Mouse (Mus musculus): ENCODE measurements around the gene Vmn2r86. TPM values are rescaled to one million over a fixed set of nuclear protein-coding genes. Genes with fewer than 3 reads are reported as not detected.
"Not testable (repeated sequence)": the region's sequence is repeated elsewhere in the genome, so short reads cannot be mapped to it uniquely, and the experiment has no call there.

Gene Vmn2r86
- polyA plus RNA-seq, 1 experiment from 2014 or later = not detected

DNA sequence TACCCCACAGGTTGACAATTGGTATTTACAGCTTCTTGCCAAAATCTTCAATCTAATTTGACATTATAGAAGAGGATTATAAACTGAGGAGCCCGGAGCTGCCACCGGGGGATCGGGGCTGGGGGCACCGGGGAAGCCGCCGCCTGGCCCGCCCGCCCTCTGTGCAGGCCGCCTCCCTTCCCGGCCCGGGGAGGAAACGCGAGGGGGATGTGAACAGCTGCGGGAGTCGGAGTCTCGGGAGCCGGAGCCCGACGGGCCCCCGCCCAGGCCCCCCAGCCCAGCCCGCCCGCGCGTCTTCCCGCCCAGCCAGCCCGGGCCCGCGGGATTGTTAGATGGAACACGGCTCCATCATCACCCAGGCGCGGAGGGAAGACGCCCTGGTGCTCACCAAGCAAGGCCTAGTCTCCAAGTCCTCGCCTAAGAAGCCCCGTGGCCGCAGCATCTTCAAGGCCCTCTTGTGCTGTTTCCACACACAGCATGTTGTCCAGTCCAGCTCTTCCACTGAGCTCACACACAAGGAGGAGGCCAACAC is 43.6 kb downstream of the Vmn2r86 start:
- not testable (repeated sequence) for H3K4me2 ChIP-seq (replicated peaks; ENCODE audit: low read depth, low read length); H3K27me3 ChIP-seq (ENCODE audit: insufficient read depth, low read length); H3K4me3 ChIP-seq (ENCODE audit: low read length); H3K36me3 ChIP-seq (ENCODE audit: insufficient read depth, low read length); H3K4me1 ChIP-seq (ENCODE audit: insufficient read depth, low read length); H3K9ac ChIP-seq (replicated peaks; ENCODE audit: low read length); H3K9me3 ChIP-seq (ENCODE audit: low read length); H3K27ac ChIP-seq (ENCODE audit: low read length)
- peak; percentile 57; the same call in 1 of the 2 replicates for ATAC-seq (ENCODE audit: low FRiP score, low TSS enrichment)
- 71% methylated on average over 19 of the region's 35 CpGs for WGBS

DNA sequence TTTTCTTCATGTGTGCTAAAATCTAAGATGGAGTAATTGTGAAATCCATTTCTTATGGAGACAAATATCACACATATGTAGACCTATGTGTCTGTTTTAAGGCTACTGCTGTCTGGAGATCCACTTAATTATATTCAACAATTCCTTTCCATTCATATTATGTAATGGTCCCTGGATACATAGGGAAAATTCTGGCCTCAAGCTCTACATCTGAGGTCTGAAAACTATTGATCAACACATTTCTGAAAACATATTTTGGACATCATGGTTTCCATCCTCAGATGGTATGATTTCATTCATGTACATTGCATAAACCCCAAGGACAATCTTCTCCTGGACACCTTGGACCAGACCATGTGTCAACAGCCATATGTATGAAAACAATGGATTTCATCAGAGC is 61.6 kb downstream of the Vmn2r86 start, which contains the start of gene Vmn2r84:
Gene Vmn2r84 (minus strand): TSS at position 101 of the 400 bp plus-strand sequence.
- no peak within 1 kb of the TSS for H3K27ac ChIP-seq (ENCODE audit: low read length)
- ATAC-seq (ENCODE audit: low FRiP score, low TSS enrichment) = no peak
- no peaks in the 10 kb centered on the region for H3K4me1 ChIP-seq (ENCODE audit: insufficient read depth, low read length)
- no peak within 1 kb of the TSS for H3K4me3 ChIP-seq (ENCODE audit: low read length)
- no peaks in the 10 kb centered on the region for H3K27me3 ChIP-seq (ENCODE audit: insufficient read depth, low read length)
- H3K36me3 ChIP-seq (ENCODE audit: insufficient read depth, low read length) = no peaks in the 10 kb centered on the region
- no peaks in the 10 kb centered on the region for H3K9me3 ChIP-seq (ENCODE audit: low read length)
- H3K4me2 ChIP-seq (replicated peaks; ENCODE audit: low read depth, low read length) = no peak within 1 kb of the TSS
- H3K9ac ChIP-seq (replicated peaks; ENCODE audit: low read length) = no peak within 1 kb of the TSS

Other genes with a start within 250 kb of the Vmn2r86 start
- not detected in 2 replicates for gene Olfr827, start 241.6 kb downstream of the Vmn2r86 start, polyA plus RNA-seq (2015; fragmentation: Nextera tagmentation; extraction: Ambion mirVana)
- not detected in 2 replicates for gene Neurod4, start 175.8 kb downstream of the Vmn2r86 start, polyA plus RNA-seq (2015; fragmentation: Nextera tagmentation; extraction: Ambion mirVana)
- 0.14 and 0.26 TPM in 2 replicates for gene Tespa1, start 133.2 kb downstream of the Vmn2r86 start, polyA plus RNA-seq (2015; fragmentation: Nextera tagmentation; extraction: Ambion mirVana)
- gene Vmn2r84, start 61.7 kb downstream of the Vmn2r86 start, polyA plus RNA-seq (2015; fragmentation: Nextera tagmentation; extraction: Ambion mirVana) = not detected in 2 replicates
- not detected in 2 replicates for gene Vmn2r85, start 26.3 kb downstream of the Vmn2r86 start, polyA plus RNA-seq (2015; fragmentation: Nextera tagmentation; extraction: Ambion mirVana)
- not detected in 2 replicates for gene Vmn2r87, start 41.3 kb upstream of the Vmn2r86 start, polyA plus RNA-seq (2015; fragmentation: Nextera tagmentation; extraction: Ambion mirVana)

Measured in kidney, embryonic 16.5 days (tissue).